ENCODE assay signal across 8 mouse cellular contexts in the genomic region with DNA sequence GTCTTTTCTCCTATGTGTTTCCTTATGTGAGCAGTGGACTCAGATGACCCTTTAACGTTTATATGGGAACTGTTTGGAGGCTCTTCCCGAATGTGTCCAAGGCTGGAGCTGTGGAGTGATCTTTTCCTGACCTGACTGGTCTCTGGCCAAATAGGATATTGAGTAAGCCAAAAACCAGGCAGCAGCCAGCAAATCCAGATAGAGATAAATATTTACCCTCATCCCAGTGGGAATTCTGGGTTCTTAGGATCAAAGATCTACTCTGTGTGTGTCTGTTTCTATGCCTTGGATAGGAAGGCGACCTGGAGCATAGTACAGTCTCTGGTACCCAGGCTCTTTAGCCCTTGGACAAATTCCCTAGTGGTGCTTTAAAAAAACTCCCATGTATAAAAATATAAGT.
DNase-seq lines count a peak whose midpoint lies in the region; ATAC-seq and TF ChIP-seq lines count a peak whose summit lies in the region.

No protein-coding gene starts in this region.

- peaks cover 12% of the 10 kb centered on the region for H3K4me1 ChIP-seq in cortical plate, adult 2 months (ENCODE audit: control insufficient read depth, insufficient read depth, low read length)
- H3K4me1 ChIP-seq in kidney, embryonic 15.5 days: peaks cover 23% of the 10 kb centered on the region
- peaks cover 34% of the 10 kb centered on the region for H3K4me1 ChIP-seq in lung, embryonic 16.5 days (replicated peaks; ENCODE audit: control insufficient read depth, insufficient read depth, low read length)

- 0 out of 2 replicates have a peak, but pooled peaks have one; percentile 46 for ATAC-seq in kidney, embryonic 15.5 days (replicated peaks; ENCODE audit: low FRiP score)
- ATAC-seq in lung, embryonic 16.5 days (ENCODE audit: low read depth): peak; percentile 92
- ATAC-seq in granulocyte monocyte progenitor cell, adult 5-6 weeks (replicated peaks; ENCODE audit: poor library complexity, severe bottlenecking): no peak

- H3K9ac ChIP-seq in kidney, embryonic 15.5 days: no peak overlapping the region
- H3K9ac ChIP-seq in lung, embryonic 16.5 days (ENCODE audit: low read length): no peak overlapping the region

- H3K4me3 ChIP-seq in cortical plate, adult 2 months (ENCODE audit: insufficient read depth, low read length): no peak overlapping the region
- H3K4me3 ChIP-seq in kidney, embryonic 15.5 days (replicated peaks): no peak overlapping the region
- no peak overlapping the region for H3K4me3 ChIP-seq in lung, embryonic 16.5 days (ENCODE audit: low read length)

- H3K36me3 ChIP-seq in kidney, embryonic 15.5 days: no peaks in the 10 kb centered on the region
- no peaks in the 10 kb centered on the region for H3K36me3 ChIP-seq in lung, embryonic 16.5 days (ENCODE audit: control insufficient read depth, insufficient read depth, low read length)

- H3K4me2 ChIP-seq in kidney, embryonic 15.5 days: no peak overlapping the region
- no peak overlapping the region for H3K4me2 ChIP-seq in lung, embryonic 16.5 days (ENCODE audit: low read depth, low read length)

- TF ChIP-seq POLR2A in cortical plate, adult 2 months (IDR thresholded peaks at IDR 0.05; ENCODE audit: extremely low read depth, insufficient read depth, low read length): no peak

- H3K27ac ChIP-seq in cortical plate, adult 2 months (ENCODE audit: insufficient read depth, low read length): peak overlapping the region; percentile 80
- peak overlapping the region; percentile 64 for H3K27ac ChIP-seq in kidney, embryonic 15.5 days
- peak overlapping the region; percentile 76 for H3K27ac ChIP-seq in lung, embryonic 16.5 days (ENCODE audit: low read length)

- H3K9me3 ChIP-seq in kidney, embryonic 15.5 days (replicated peaks): no peaks in the 10 kb centered on the region
- H3K9me3 ChIP-seq in lung, embryonic 16.5 days (ENCODE audit: control insufficient read depth, low read length): no peaks in the 10 kb centered on the region

- no peak for TF ChIP-seq CTCF in cortical plate, adult 2 months (IDR thresholded peaks at IDR 0.05; ENCODE audit: extremely low read depth, insufficient read depth, low read length)

- no peaks in the 10 kb centered on the region for H3K27me3 ChIP-seq in kidney, embryonic 15.5 days
- no peaks in the 10 kb centered on the region for H3K27me3 ChIP-seq in lung, embryonic 16.5 days (ENCODE audit: control insufficient read depth, insufficient read depth, low read depth, low read length)

- peak; percentile 20 for DNase-seq in cerebellum, adult 8-10 months
- DNase-seq in cerebellum, postnatal 4 days (ENCODE audit: low spot score in 2 of 2): no peak
- no peak for DNase-seq in urinary bladder, adult 18-20 months (ENCODE audit: low spot score in 2 of 2)
- DNase-seq in layer of hippocampus, adult 9-10 months (ENCODE audit: low spot score): no peak

- 35% methylated on average over 3 of the region's 3 CpGs for WGBS in kidney, embryonic 15.5 days
- 25% methylated on average over 3 of the region's 3 CpGs for WGBS in lung, embryonic 16.5 days
